Mouse (Mus musculus): ENCODE results near the gene Cfap73. TPM values are rescaled to one million over a fixed set of nuclear protein-coding genes. Genes with fewer than 3 reads are reported as not detected.
A peak's percentile ranks its signal among the peaks of the same experiment; 100 is the strongest.

Cfap73 gene
- polyA plus RNA-seq, 1 experiment from 2014 or later, result not detected

DNA sequence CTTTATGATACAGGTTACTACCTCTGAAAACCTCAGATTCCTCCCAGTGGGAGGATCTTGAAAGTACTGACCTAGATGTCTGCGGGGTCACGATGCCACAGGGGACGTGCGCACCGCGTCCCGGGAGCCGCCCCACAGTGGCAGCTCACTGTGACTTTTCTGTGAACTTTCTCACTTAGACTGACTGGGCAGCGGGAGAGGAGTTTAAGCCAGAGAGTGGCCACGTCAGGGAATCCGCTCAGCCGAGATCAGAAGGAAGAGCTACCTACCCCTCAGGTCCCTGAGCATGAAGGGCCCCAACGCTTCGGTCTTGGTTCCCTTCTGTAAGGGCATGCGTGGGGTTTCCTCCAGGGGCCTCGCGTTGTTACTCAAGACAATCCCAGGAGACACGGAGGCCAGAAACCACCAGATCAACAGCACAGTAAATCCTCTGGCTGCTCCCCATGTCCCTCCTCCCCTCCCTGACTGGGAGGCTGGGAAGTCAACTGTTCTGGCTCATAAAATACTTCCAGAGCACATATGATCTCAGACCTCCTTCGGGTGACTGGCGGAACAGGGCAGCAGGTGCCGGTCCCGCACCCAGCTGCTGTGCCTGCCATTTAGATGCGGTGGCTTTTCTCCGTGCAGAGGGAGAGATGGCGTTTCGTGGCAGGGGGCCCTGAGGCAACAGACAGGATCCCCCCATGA lies 54.7 kb downstream of the Cfap73 start:
- 37% methylated on average over 26 of the region's 26 CpGs for WGBS
- no peak overlapping the region for H3K4me3 ChIP-seq (ENCODE audit: low read depth, low read length)
- H3K9ac ChIP-seq (ENCODE audit: low read length), result no peak overlapping the region

GRCm38 (mm10) chr5:120578504-120579081 lies 55.4 kb downstream of the Cfap73 start:
- peaks cover 19% of the 10 kb centered on the region; the same call in 1 of the 2 replicates for H3K36me3 ChIP-seq (ENCODE audit: control insufficient read depth, insufficient read depth, low read length)
- peak; percentile 74 for DNase-seq (ENCODE audit: low spot score)

More for the DNA sequence above, 54.7 kb downstream of the Cfap73 start:
- H3K36me3 ChIP-seq (ENCODE audit: control insufficient read depth, insufficient read depth, low read length), result peaks cover 27% of the 10 kb centered on the region
- no peaks in the 10 kb centered on the region for H3K27me3 ChIP-seq (replicated peaks; ENCODE audit: control insufficient read depth, insufficient read depth, low read length)
- ATAC-seq (replicated peaks; ENCODE audit: low FRiP score, low TSS enrichment, low read depth) (0 out of 2 replicates have a peak, but pooled peaks have one; percentile 20), DNase-seq (ENCODE audit: low spot score) (peak; percentile 72)
- no peaks in the 10 kb centered on the region for H3K9me3 ChIP-seq (ENCODE audit: control insufficient read depth, low read length)
- peaks cover 35% of the 10 kb centered on the region for H3K4me1 ChIP-seq (replicated peaks; ENCODE audit: control insufficient read depth, insufficient read depth, low read length)
- H3K27ac ChIP-seq (ENCODE audit: low read depth), result peak overlapping the region; percentile 84
- peak overlapping the region; percentile 28 for H3K4me2 ChIP-seq (ENCODE audit: low read length)

More at GRCm38 (mm10) chr5:120578504-120579081, 55.4 kb downstream of the Cfap73 start:
- Histone ChIP-seq H3K27me3 (replicated peaks; ENCODE audit: control insufficient read depth, insufficient read depth, low read length) (no peaks in the 10 kb centered on the region), H3K9me3 (ENCODE audit: control insufficient read depth, low read length) (no peaks in the 10 kb centered on the region), H3K4me2 (ENCODE audit: low read length) (peak overlapping the region; percentile 28), H3K4me1 (replicated peaks; ENCODE audit: control insufficient read depth, insufficient read depth, low read length) (peaks cover 35% of the 10 kb centered on the region), H3K27ac (ENCODE audit: low read depth) (peak overlapping the region; percentile 84), H3K4me3 (ENCODE audit: low read depth, low read length) (no peak overlapping the region), H3K9ac (ENCODE audit: low read length) (no peak overlapping the region)
- WGBS, result 27% methylated on average over 12 of the region's 12 CpGs
- ATAC-seq (replicated peaks; ENCODE audit: low FRiP score, low TSS enrichment, low read depth), result peak; percentile 55; the same call in 1 of the 2 replicates

Other genes starting within 250 kb of the Cfap73 start
- not detected in 2 replicates for gene Lhx5, start 202.5 kb downstream of the Cfap73 start, polyA plus RNA-seq (2014; fragmentation: Nextera tagmentation; extraction: Ambion mirVana)
- 8.4 and 9.9 TPM in 2 replicates for gene Sdsl, start 161.4 kb downstream of the Cfap73 start, polyA plus RNA-seq (2014; fragmentation: Nextera tagmentation; extraction: Ambion mirVana)
- gene Sds, start 157.7 kb downstream of the Cfap73 start, polyA plus RNA-seq (2014; fragmentation: Nextera tagmentation; extraction: Ambion mirVana), result not detected in 2 replicates
- gene Plbd2, start 130.6 kb downstream of the Cfap73 start, polyA plus RNA-seq (2014; fragmentation: Nextera tagmentation; extraction: Ambion mirVana), result 36.5 and 42.1 TPM in 2 replicates
- gene Slc8b1, start 123.1 kb downstream of the Cfap73 start, polyA plus RNA-seq (2014; fragmentation: Nextera tagmentation; extraction: Ambion mirVana), result 3.3 and 3.8 TPM in 2 replicates
- 22.7 and 23.6 TPM in 2 replicates for gene Tpcn1, start 45.6 kb downstream of the Cfap73 start, polyA plus RNA-seq (2014; fragmentation: Nextera tagmentation; extraction: Ambion mirVana)
- 0.24 and 0.48 TPM in 2 replicates for gene Iqcd, start 45.2 kb downstream of the Cfap73 start, polyA plus RNA-seq (2014; fragmentation: Nextera tagmentation; extraction: Ambion mirVana)
- 8.1 and 9.4 TPM in 2 replicates for gene Rita1, start 21.6 kb downstream of the Cfap73 start, polyA plus RNA-seq (2014; fragmentation: Nextera tagmentation; extraction: Ambion mirVana)
- gene Ddx54, start 21.5 kb downstream of the Cfap73 start, polyA plus RNA-seq (2014; fragmentation: Nextera tagmentation; extraction: Ambion mirVana), result 39.3 and 41.0 TPM in 2 replicates
- gene Rasal1, start 14.6 kb upstream of the Cfap73 start, polyA plus RNA-seq (2014; fragmentation: Nextera tagmentation; extraction: Ambion mirVana), result 0.15 and 0.50 TPM in 2 replicates
- 3.7 and 4.0 TPM in 2 replicates for gene Dtx1, start 77.7 kb upstream of the Cfap73 start, polyA plus RNA-seq (2014; fragmentation: Nextera tagmentation; extraction: Ambion mirVana)
- 0.26 and 0.50 TPM in 2 replicates for gene Oas2, start 115.6 kb upstream of the Cfap73 start, polyA plus RNA-seq (2014; fragmentation: Nextera tagmentation; extraction: Ambion mirVana)
- gene Oas3, start 143.4 kb upstream of the Cfap73 start, polyA plus RNA-seq (2014; fragmentation: Nextera tagmentation; extraction: Ambion mirVana), result 0.49 and 0.60 TPM in 2 replicates
- gene Oas1e, start 161.3 kb upstream of the Cfap73 start, polyA plus RNA-seq (2014; fragmentation: Nextera tagmentation; extraction: Ambion mirVana), result not detected in 2 replicates
- gene Oas1c, start 178.3 kb upstream of the Cfap73 start, polyA plus RNA-seq (2014; fragmentation: Nextera tagmentation; extraction: Ambion mirVana), result 0.70 and 0.79 TPM in 2 replicates
- not detected in 2 replicates for gene Oas1f, start 213.1 kb upstream of the Cfap73 start, polyA plus RNA-seq (2014; fragmentation: Nextera tagmentation; extraction: Ambion mirVana)
- not detected in 2 replicates for gene Oas1h, start 227.2 kb upstream of the Cfap73 start, polyA plus RNA-seq (2014; fragmentation: Nextera tagmentation; extraction: Ambion mirVana)

Measured in intestine, embryonic 14.5 days (tissue).